Mouse (Mus musculus) embryonic facial prominence, embryonic 12.5 days (tissue): ENCODE data around the gene March8. TPM values are rescaled to one million over a fixed set of nuclear protein-coding genes. Genes with fewer than 3 reads are reported as not detected.

Source experiments
- ATAC-seq: fragments of 200-750 bp; cut with Nextera tagmentation; 2 replicates; pipeline ENCODE4 v1.8.0; 2017; ENCODE audit not compliant: insufficient number of reproducible peaks, insufficient read depth, low FRiP score, low TSS enrichment
- H3K27ac ChIP-seq: fragments of 300-500 bp; sonication (generic); 2 replicates; pipeline ENCODE4 v1.5.1; 2016; ENCODE audit warnings: mild to moderate bottlenecking
- H3K27me3 ChIP-seq: fragments of 300-500 bp; sonication (generic); 2 replicates; pipeline ENCODE4 v1.6.1; 2016; ENCODE audit warnings: mild to moderate bottlenecking, moderate library complexity
- H3K36me3 ChIP-seq: fragments of 300-500 bp; sonication (generic); 2 replicates; pipeline ENCODE4 v1.6.1; 2016; ENCODE audit warnings: mild to moderate bottlenecking
- H3K4me1 ChIP-seq: fragments of 300-500 bp; sonication (generic); 2 replicates; pipeline ENCODE4 v1.6.1; 2016
- H3K4me2 ChIP-seq: fragments of 300-500 bp; sonication (generic); replicated peaks from 2 replicates; pipeline ENCODE4 v1.6.1; 2016; ENCODE audit warnings: mild to moderate bottlenecking, moderate library complexity
- H3K4me3 ChIP-seq: fragments of 300-500 bp; sonication (generic); 2 replicates; pipeline ENCODE4 v1.5.1; 2016; ENCODE audit warnings: mild to moderate bottlenecking
- H3K9ac ChIP-seq: fragments of 300-500 bp; sonication (generic); 2 replicates; pipeline ENCODE4 v1.6.1; 2016; ENCODE audit warnings: mild to moderate bottlenecking, moderate library complexity
- H3K9me3 ChIP-seq: fragments of 300-500 bp; sonication (generic); 2 replicates; pipeline ENCODE4 v1.6.1; 2016; ENCODE audit warnings: mild to moderate bottlenecking, moderate library complexity
- WGBS: fragments of 180-500 bp; shearing (Covaris S2); methylation state at CpG from one replicate; pipeline ENCODE4 v1.1.7; 2016; 5-methylcytosine and 5-hydroxymethylcytosine counted together
- polyA plus RNA-seq: library from polyadenylated mRNA; unstranded; fragments of >200 nt; fragmentation: Nextera tagmentation; extraction: Ambion mirVana; gene quantifications from 2 replicates; pipeline ENCODE4 v1.2.1, GENCODE M21; 2016

The March8 gene
- polyA plus RNA-seq, 1 experiment from 2014 or later: 31.1 TPM

DNA sequence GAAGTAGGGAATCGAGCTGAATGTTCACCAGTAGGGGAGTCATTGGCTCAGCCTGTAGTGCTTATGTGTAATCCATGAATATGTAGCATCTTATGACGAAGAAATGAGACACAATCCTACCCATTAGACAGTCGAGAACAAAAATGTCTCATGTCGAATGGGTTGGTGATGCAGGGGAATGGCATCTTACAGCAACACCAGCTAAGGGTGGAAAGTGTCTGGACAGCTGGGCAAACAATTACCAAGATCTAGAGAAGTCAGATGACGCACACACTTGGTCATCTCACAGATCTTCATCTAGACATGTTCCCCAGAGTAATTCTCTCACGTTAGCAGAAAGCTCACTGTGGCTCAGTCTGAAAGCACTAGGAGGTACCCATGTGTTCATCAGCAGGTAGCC lies 101.0 kb downstream of the March8 start:
- Histone ChIP-seq H3K27me3 (no peaks in the 10 kb centered on the region), H3K4me1 (no peaks in the 10 kb centered on the region), H3K36me3 (no peaks in the 10 kb centered on the region), H3K27ac (no peak overlapping the region), H3K4me2 (no peak overlapping the region), H3K9me3 (no peaks in the 10 kb centered on the region), H3K9ac (no peak overlapping the region), H3K4me3 (no peak overlapping the region)
- 81% methylated on average over 6 of the region's 6 CpGs for WGBS
- no peak for ATAC-seq

DNA sequence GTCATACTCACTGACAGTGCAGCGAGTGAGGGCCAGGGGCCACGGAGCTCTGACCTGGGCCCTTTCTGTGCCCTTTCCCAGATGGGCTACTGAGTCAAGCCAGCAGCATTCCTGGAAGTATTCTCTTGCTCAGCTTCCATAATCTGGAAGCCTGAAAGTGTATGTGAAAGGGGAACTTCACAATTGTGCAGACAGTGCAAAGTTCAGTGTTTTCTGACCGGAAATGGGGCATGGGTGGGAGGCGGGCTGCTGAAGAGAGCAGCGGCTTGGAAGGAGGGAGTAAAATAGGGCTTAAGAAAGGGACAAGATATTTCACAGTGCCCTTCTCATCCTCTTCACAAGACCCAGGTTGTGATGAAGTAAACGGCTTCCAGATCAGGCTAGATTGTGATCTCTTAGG lies 101.7 kb downstream of the March8 start:
- no peaks in the 10 kb centered on the region for H3K9me3 ChIP-seq
- H3K4me2 ChIP-seq: no peak overlapping the region
- no peak overlapping the region for H3K4me3 ChIP-seq
- WGBS: 84% methylated on average over 6 of the region's 6 CpGs
- H3K36me3 ChIP-seq: no peaks in the 10 kb centered on the region
- ATAC-seq: no peak
- H3K4me1 ChIP-seq: no peaks in the 10 kb centered on the region
- no peak overlapping the region for H3K27ac ChIP-seq
- no peak overlapping the region for H3K9ac ChIP-seq
- no peaks in the 10 kb centered on the region for H3K27me3 ChIP-seq

DNA sequence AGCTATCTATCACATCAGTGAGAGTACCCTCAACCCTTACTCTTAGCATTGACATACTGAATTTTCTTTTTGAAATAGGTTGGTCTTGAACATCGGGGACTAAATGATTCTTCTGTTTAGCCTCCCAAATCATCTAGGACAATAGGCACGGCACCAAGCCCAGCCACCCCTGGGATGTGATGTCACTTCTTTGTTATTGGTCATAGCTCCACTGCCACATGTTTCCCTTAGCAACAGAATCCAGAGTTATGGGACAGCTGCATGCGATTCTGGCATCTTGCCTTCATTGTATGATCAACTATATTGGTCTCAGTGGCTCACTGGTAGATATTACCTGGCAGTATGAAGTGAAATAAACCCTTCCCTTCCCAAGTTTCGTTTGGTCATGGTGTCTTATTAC lies 102.6 kb downstream of the March8 start:
- no peak for ATAC-seq
- Histone ChIP-seq H3K36me3 (no peaks in the 10 kb centered on the region), H3K27me3 (no peaks in the 10 kb centered on the region), H3K9me3 (no peaks in the 10 kb centered on the region), H3K27ac (no peak overlapping the region), H3K4me2 (no peak overlapping the region), H3K4me3 (no peak overlapping the region), H3K4me1 (no peaks in the 10 kb centered on the region), H3K9ac (no peak overlapping the region)
- WGBS: 78% methylated on average over 4 of the region's 4 CpGs

DNA sequence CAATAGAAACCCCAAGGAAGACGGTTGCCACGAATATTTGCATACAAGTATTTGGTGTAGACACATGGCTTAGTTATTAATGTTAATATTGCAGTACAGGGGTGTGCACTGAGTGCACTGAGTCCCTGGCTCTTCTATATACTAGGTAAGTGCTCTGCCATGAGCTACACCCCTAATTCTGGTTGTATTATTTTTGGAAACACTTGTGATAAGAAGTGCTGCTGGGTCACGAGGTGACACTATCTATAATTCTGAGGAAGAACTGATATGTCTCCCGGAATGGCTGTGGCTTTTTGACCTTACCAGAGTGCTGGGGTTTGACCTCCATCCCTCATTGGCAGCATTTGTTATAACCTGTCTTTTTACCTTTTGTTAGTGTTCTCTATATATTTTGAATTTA lies 103.0 kb downstream of the March8 start:
- no peaks in the 10 kb centered on the region for H3K36me3 ChIP-seq
- 79% methylated on average over 4 of the region's 4 CpGs for WGBS
- no peak overlapping the region for H3K4me2 ChIP-seq
- ATAC-seq: no peak
- no peaks in the 10 kb centered on the region for H3K9me3 ChIP-seq
- no peak overlapping the region for H3K4me3 ChIP-seq
- no peak overlapping the region for H3K27ac ChIP-seq
- no peaks in the 10 kb centered on the region for H3K27me3 ChIP-seq
- H3K4me1 ChIP-seq: no peaks in the 10 kb centered on the region
- no peak overlapping the region for H3K9ac ChIP-seq

DNA sequence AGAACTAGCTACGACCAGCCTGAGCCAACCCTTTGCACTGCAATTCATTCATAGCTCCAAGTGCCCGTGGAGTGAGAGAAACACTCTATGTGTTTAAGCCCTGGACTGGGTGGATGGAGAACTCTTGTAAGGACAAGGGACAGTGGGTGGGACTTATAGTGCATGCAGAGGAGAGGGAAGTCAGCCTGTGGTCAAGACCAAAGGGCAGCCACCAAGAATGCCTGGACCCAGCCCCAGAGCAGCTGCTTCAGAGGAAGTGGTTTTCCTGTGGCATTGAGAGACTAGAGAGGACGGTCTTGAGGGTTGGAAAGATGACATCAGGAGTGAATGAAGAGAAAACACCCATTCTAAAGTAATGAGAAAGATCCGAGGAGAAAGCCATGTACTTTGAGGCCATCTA lies 118.0 kb downstream of the March8 start:
- 75% methylated on average over 4 of the region's 4 CpGs for WGBS
- no peak for ATAC-seq
- H3K4me3 ChIP-seq: no peak overlapping the region

DNA sequence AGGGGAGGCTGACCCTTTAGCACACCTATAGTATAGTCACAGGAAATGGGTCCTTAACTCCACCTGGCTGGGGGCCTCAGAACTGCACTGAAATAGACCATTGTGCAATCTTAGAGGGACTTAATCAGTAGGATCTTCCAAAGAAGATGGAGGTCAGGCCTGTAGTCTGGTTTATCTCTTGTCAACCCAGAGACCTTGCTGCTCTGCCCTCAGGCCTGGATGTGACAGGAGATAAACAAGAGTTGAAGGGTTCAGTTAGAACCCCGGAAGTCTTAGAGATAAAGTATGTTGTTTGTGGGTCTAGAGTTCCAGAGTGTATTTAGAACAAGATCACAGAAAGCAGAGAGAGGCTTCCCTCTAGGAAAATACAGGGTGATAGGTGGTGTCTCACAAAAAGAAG lies 118.7 kb downstream of the March8 start:
- Histone ChIP-seq H3K27me3 (peaks cover 25% of the 10 kb centered on the region), H3K4me2 (no peak overlapping the region), H3K4me1 (peaks cover 7% of the 10 kb centered on the region), H3K36me3 (no peaks in the 10 kb centered on the region), H3K27ac (no peak overlapping the region), H3K9me3 (no peaks in the 10 kb centered on the region), H3K9ac (no peak overlapping the region), H3K4me3 (no peak overlapping the region)
- 71% methylated on average over 1 of the region's 1 CpGs for WGBS
- no peak for ATAC-seq

More for the DNA sequence above, 118.0 kb downstream of the March8 start:
- Histone ChIP-seq H3K9ac (no peak overlapping the region), H3K36me3 (no peaks in the 10 kb centered on the region), H3K27ac (no peak overlapping the region), H3K9me3 (no peaks in the 10 kb centered on the region), H3K4me2 (no peak overlapping the region), H3K27me3 (peaks cover 18% of the 10 kb centered on the region), H3K4me1 (peaks cover 4% of the 10 kb centered on the region; the same call in 1 of the 2 replicates)

DNA sequence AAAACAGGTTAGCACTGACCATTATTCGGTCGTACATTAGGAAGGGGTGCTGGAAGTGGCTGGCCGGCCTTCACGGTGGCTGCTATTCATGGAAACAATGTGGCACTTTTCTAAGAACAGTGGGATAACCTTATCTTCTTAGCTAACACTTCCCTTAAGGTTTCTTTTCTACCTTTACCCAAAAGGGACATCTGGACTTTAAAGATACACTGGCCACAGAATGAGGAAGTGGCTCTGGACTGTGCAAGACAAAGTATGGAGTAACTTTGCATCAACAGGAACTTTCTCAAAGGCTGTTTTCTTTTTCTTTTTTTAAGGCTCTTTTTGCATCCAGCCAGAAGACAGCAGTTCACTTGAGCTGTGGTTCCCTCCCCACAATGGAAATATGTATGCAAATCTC lies 120.9 kb downstream of the March8 start:
- Histone ChIP-seq H3K4me1 (peaks cover 7% of the 10 kb centered on the region), H3K4me2 (no peak overlapping the region), H3K27ac (no peak overlapping the region), H3K27me3 (peaks cover 41% of the 10 kb centered on the region), H3K36me3 (no peaks in the 10 kb centered on the region), H3K4me3 (no peak overlapping the region), H3K9me3 (no peaks in the 10 kb centered on the region), H3K9ac (no peak overlapping the region)
- no peak for ATAC-seq
- 78% methylated on average over 4 of the region's 4 CpGs for WGBS

Other genes with a start within 250 kb of the March8 start
- gene Tmcc1, start 144.5 kb upstream of the March8 start, polyA plus RNA-seq: 19.3 and 19.5 TPM in 2 replicates
- 63.8 and 67.4 TPM in 2 replicates for gene Washc2, start 130.0 kb upstream of the March8 start, polyA plus RNA-seq
- gene Zfand4, start 73.8 kb upstream of the March8 start, polyA plus RNA-seq: 8.3 and 11.6 TPM in 2 replicates
- gene Alox5, start 123.2 kb downstream of the March8 start, polyA plus RNA-seq: 0.92 and 0.95 TPM in 2 replicates
- gene Olfr211, start 151.1 kb downstream of the March8 start, polyA plus RNA-seq: not detected in 2 replicates
- not detected in 2 replicates for gene Olfr212, start 168.5 kb downstream of the March8 start, polyA plus RNA-seq
- not detected in 2 replicates for gene Olfr213, start 200.4 kb downstream of the March8 start, polyA plus RNA-seq
- 0.52 and 0.60 TPM in 2 replicates for gene Gm5580, start 213.1 kb downstream of the March8 start, polyA plus RNA-seq
- not detected in 2 replicates for gene Olfr214, start 216.2 kb downstream of the March8 start, polyA plus RNA-seq
- gene Olfr215, start 246.2 kb downstream of the March8 start, polyA plus RNA-seq: not detected in 2 replicates